Mouse (Mus musculus) induced T-regulatory cell, adult 2 months (primary cell): ENCODE measurements around the gene Kcnb1.

Experiments
- DNase-seq: peaks from one replicate; pipeline ENCODE4 v3.0.0-alpha.2; 2012; ENCODE audit warnings: low read depth

Kcnb1 gene

GRCm38 (mm10) chr2:167079535-167080257, 110.3 kb downstream of the Kcnb1 start:
- DNase-seq = no peak

- DNase-seq = no peak
Measured at GRCm38 (mm10) chr2:167078931-167079495, 110.9 kb downstream of the Kcnb1 start.

DNA sequence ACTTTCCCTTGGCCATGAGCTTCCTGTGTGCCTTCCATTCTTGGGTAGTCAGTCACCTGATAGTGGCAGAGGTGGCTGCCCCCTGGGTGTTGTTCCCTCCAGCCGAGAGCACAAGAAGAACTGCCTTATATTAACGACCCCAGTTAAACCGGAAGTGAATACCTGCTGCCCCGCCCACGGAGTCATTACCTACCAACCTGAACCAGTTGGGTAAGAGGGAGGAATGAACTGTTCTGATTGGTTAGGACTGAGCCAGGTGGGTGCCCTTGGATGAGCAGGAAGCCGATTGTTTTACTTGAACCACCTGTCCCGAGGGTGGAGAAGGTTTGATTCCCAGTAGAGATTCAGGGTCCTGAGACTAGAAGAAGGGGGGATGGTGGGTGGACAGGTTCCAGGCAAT, 111.5 kb downstream of the Kcnb1 start:
- DNase-seq = no peak

DNA sequence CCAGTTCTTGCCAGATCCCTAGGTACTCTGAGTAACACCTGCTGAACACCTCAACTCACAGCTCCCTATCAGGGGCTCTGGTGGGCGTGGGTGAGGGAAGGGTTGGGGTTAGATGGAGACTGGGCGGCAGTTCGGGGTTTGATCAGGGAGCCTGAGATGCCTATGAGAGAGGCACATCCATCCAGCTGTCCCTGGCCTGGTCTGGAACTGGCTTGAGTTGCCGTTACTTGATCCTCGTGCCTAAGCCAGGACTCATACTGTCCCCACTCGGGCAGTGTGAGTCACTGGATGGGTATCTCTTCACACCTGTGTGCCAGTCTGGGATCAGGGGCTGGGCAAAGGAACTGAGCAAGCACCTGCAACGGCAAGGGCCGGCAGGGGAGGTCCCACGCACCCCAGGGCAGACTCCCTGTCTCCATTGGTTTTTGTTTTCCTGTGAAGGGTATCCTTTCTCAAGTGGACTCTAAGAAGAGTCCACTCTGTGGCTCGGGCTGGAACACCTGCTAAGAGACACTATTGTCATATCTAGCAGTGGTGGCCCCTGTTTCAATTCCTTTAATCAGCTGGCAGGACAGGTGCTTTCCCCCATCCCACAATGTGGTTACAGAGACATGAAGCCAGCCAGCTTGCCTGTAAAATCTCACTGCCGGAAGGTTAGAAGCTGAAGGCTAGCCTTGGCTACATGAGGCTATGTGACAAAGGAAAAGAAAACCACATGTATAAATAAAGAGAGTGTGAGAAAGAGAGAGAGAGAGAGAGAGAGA, 112.6 kb downstream of the Kcnb1 start:
- DNase-seq = no peak

DNA sequence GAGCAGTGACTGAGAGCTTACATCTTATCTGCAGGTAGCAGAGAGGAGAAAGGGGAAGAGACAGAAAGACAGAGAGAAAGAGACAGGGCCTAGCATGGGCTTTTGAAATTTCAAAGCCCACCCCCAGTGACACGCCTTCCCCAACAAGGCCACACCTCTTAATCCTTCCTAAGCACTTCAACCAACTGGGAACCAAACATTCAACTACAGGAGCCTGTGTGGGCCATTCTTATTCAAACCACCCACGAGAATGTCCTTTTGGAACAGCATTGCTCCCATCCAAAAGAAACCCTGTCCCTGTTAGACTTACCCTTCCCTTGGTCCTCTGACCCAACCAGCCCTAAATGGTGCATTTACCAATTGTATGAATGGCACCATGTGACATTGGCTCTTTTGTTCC, 113.2 kb downstream of the Kcnb1 start:
- no peak for DNase-seq

DNA sequence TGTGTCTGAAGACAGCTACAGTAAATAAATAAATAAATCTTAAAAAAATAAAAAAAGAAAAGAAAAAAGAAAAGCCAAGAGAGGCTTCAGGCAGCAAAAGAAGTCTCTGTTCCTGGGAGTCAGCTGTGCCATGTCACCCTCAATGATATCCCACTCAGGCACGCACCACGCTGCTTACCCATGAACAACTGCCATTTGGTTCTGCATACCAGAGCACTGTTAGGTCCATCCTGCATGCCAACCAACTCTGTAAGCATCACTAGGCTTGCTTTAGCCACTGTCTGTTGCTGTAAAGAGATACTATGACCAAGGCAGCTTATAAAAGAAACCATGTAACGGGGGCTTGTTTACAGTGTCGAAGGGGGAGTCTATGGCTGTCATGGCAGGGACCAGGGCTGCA, 113.6 kb downstream of the Kcnb1 start:
- DNase-seq = no peak

DNA sequence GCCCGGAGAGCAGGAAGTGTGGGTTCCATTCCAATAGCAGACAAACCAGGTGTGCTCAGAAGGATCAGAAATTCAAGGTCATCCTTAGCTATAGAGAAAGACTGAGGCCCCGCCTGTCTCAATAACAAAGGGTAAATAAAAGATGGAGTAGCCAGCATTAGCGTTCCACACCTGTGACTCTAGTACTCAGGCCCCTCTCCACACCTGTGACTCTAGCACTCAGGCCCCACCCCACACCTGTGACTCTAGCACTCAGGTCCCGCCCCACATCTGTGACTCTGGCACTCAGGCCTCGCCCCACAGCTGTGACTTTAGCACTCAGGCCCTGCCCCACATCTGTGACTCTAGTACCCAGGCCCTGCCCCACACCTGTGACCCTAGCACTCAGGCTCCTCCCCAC, 115.4 kb downstream of the Kcnb1 start:
- no peak for DNase-seq

DNA sequence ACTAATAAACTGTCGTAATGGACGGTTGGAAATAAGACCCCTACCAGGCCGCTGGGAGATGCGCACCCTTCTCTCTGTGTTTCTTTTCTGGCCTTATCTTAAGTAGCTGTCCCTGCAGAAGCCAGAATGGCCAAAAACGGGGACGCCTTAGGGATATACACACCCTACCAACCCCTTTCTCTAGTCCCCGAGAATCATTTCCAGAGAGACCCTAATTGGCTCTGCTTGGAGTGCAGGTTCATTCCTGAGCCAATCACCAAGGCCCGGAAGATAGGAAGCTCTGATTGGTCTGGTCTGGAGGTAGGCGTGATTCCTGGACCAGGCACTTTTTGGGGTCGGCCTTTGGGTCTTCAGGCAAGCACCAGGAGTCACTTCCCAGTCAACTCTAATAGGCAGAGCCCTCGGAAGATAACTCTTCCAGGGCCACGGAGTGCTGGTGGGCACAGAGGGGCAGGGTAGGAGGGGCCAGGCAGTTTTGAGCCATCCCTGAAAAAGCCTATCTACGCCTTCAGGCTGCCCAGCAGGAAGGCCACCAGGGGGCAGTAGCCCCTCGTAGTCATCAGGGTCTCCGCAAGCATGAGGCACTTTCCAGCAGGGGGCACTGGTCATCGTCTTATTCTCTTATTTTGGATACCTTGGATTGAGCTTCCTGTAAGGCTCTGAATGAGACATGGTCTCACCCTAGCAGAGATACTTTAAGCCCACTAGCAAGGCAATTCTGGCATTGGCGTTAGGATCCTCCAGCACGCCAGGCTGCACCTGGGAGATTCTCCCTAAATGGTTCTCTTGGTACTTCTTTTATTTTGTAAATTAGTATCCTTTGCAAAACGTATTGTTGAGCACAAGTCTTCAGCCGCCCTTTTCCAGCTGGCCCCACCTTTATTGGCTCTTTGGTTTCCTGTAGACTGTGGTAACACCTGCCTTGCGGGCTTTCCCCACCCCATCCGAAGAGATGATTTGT, 118.0 kb downstream of the Kcnb1 start:
- peak; percentile 98 for DNase-seq

- no peak for DNase-seq
Measured at GRCm38 (mm10) chr2:167071266-167071640, 118.7 kb downstream of the Kcnb1 start.

GRCm38 (mm10) chr2:167070341-167070740, 119.6 kb downstream of the Kcnb1 start:
- DNase-seq = no peak

- no peak for DNase-seq
Measured at GRCm38 (mm10) chr2:167067575-167067974, 122.4 kb downstream of the Kcnb1 start.

DNA sequence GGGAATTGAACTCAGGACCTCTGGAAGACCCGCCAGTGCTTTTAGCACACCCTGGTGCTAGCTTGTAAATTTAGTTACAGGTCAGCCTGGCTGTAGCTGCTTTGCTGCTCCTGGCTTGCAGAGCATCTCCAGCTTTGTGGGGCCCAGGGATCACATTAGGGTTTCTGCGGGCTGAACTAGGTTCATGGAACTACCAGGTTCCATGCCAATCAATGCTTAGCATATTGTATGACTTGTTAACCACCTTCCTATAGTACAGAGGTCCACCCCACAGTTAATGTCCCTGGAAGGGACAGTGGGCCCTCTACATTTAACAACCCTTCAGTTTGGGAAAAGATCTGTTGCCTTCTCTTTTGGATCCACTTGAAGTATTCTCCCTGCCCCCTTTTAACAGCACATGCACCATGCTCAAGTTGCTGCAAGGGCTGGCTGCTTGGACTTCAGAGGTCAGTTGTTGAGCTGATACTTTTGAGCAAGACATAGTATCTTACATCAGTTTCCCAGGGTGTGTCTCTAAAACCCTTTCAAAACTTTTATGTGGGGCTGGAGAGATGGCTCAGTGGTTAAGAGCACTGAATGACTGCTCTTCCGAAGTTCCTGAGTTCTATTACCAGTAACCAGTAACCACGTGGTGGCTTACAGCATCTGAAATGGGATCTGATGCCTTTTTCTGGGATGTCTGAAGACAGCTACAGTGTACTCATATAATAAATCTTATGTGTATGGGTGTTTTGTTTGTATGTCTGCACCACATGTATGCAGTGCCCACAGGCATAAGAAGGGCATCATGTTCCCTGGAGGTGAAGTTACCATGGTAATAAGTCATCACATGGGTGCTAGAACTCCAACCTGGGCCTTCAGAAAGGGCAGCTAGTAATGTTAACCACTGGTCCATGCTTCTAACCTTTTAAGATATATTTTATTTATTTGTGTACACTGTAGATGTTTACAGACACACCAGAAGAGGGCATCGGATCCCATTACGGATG, 123.1 kb downstream of the Kcnb1 start:
- no peak for DNase-seq

DNA sequence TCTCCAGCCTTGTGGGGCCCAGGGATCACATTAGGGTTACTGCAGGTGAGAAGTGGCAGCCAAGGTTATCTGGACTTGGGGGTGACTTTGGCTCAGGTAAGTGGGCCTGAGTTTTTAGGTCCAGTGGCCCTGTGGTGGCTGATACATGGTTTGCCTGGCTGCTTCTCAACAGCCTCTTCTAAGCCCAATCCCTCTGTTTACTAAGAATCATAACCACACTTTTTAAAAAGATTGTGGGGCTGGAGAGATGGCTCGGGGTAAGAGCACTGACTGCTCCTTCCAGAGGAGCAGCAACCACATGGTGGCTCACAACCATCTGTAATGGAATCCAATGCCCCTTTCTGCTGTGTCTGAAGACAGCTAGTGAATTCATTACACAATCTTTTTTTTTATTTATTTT, 123.9 kb downstream of the Kcnb1 start:
- DNase-seq = no peak

- DNase-seq = no peak
Measured at GRCm38 (mm10) chr2:167064601-167065295, 125.2 kb downstream of the Kcnb1 start.

GRCm38 (mm10) chr2:167063906-167064496, 126.0 kb downstream of the Kcnb1 start:
- DNase-seq = peak; percentile 49

DNA sequence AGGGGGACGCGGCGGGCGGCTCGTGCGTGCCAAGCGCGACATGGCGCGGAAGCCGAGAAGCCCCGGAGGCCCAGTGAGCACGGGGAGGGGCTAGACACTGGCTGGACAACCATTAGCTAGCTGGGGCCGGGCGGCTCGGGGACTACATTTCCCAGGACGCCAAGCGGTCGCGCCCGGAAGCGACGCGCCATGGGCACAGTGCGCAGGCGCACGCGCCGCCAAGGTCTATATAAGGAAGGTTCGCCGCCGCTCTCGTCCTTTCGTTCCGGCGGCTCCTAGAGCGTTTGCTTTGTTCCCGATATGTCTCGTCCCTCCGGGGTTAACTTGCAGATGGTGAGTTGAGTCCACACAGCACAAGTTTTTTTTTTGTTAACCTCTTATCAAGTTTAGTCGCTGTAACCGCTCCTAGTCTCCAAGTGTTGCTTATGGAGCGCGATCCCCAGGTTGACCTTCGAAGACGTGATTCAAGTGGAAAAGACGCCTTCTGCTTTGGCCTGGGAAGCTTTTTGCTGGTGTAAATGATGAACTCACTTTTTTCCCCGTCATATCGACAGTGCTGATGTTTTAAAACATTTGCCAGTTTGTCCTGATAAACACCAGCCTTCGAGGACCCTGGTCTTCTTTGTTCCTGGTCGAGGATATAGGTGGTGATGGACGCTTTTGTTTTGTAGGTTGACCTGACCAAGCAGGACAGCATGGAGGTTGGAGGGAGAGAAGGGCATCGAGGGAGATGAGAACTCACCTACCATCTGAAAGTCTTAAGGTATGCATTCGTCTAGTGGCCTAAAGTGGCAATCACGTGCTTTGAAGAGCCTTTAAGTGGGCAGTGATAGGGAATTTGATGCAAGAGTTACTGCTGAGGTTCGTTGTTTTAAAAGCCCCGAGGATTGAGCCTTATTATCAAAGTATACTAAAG, 126.7 kb downstream of the Kcnb1 start, which contains the start of gene Znfx1:
Znfx1 (minus strand) TSS at position 51 of the 916 bp plus-strand sequence.
- DNase-seq = peak; percentile 97

DNA sequence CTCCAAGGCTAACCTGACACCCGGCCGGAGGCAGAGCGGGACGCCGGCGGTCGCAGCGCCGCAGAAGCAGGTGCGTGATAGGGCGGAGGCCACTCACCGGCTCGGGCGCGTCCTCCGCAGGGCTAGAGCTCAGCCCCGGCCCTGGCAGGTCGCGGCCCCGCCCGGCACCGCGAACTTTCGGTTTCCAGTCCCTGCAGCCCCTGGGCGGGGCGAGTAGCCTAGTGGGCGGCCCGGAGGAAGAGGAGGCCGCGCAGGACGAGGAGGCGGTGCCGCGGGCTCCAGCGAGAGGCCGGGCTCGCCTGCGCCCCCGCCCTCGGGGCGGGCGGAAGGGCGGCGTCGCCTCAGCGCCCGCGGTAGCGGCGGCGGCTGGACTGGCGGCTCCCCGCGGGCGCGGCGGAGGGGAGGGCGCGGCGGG, 127.5 kb downstream of the Kcnb1 start:
- peak; percentile 98 for DNase-seq

GRCm38 (mm10) chr2:167061381-167062034, 128.4 kb downstream of the Kcnb1 start:
- DNase-seq = peak; percentile 43
